Mouse (Mus musculus): ENCODE data around the gene Hebp1. TPM values are rescaled to one million over a fixed set of nuclear protein-coding genes. Genes with fewer than 3 reads are reported as not detected.

The Hebp1 gene
- polyA plus RNA-seq, 1 experiment = 28.7 TPM

- no peak for TF ChIP-seq CTCF (IDR thresholded peaks at IDR 0.05; ENCODE audit: low read depth, low read length)
- TF ChIP-seq POLR2A (IDR thresholded peaks at IDR 0.05; ENCODE audit: borderline replicate concordance, low read depth, low read length) = no peak
- H3K4me3 ChIP-seq (ENCODE audit: insufficient read depth, low read length) = no peak overlapping the region
- peaks cover 28% of the 10 kb centered on the region for H3K4me1 ChIP-seq (ENCODE audit: control insufficient read depth, insufficient read depth, low read length)
- no peak overlapping the region for H3K27ac ChIP-seq (ENCODE audit: insufficient read depth, low read depth, low read length)
Observed at GRCm38 (mm10) chr6:135156597-135156996, 41.2 kb downstream of the Hebp1 start.

- no peak overlapping the region for H3K4me3 ChIP-seq (ENCODE audit: insufficient read depth, low read length)
- peaks cover 18% of the 10 kb centered on the region for H3K4me1 ChIP-seq (ENCODE audit: control insufficient read depth, insufficient read depth, low read length)
- TF ChIP-seq CTCF (IDR thresholded peaks at IDR 0.05; ENCODE audit: low read depth, low read length) (no peak), POLR2A (IDR thresholded peaks at IDR 0.05; ENCODE audit: borderline replicate concordance, low read depth, low read length) (no peak)
- H3K27ac ChIP-seq (ENCODE audit: insufficient read depth, low read depth, low read length) = peak overlapping the region; percentile 38
Observed at GRCm38 (mm10) chr6:135153719-135154118, 44.1 kb downstream of the Hebp1 start.

- no peak overlapping the region for H3K4me3 ChIP-seq (ENCODE audit: insufficient read depth, low read length)
- no peak for TF ChIP-seq POLR2A (IDR thresholded peaks at IDR 0.05; ENCODE audit: borderline replicate concordance, low read depth, low read length)
- TF ChIP-seq CTCF (IDR thresholded peaks at IDR 0.05; ENCODE audit: low read depth, low read length) = peak; percentile 33; the same call in 1 of the 2 replicates
- peaks cover 10% of the 10 kb centered on the region for H3K4me1 ChIP-seq (ENCODE audit: control insufficient read depth, insufficient read depth, low read length)
- no peak overlapping the region for H3K27ac ChIP-seq (ENCODE audit: insufficient read depth, low read depth, low read length)
Observed at GRCm38 (mm10) chr6:135150311-135150710, 47.5 kb downstream of the Hebp1 start.

- no peak overlapping the region for H3K4me3 ChIP-seq (ENCODE audit: insufficient read depth, low read length)
- peaks cover 8% of the 10 kb centered on the region for H3K4me1 ChIP-seq (ENCODE audit: control insufficient read depth, insufficient read depth, low read length)
- TF ChIP-seq POLR2A (IDR thresholded peaks at IDR 0.05; ENCODE audit: borderline replicate concordance, low read depth, low read length) = no peak
- no peak overlapping the region for H3K27ac ChIP-seq (ENCODE audit: insufficient read depth, low read depth, low read length)
Observed at GRCm38 (mm10) chr6:135149722-135150121, 48.1 kb downstream of the Hebp1 start.

GRCm38 (mm10) chr6:135149175-135149574 lies 48.6 kb downstream of the Hebp1 start:
- Histone ChIP-seq H3K4me1 (ENCODE audit: control insufficient read depth, insufficient read depth, low read length) (peaks cover 4% of the 10 kb centered on the region), H3K27ac (ENCODE audit: insufficient read depth, low read depth, low read length) (no peak overlapping the region), H3K4me3 (ENCODE audit: insufficient read depth, low read length) (no peak overlapping the region)
- TF ChIP-seq POLR2A (IDR thresholded peaks at IDR 0.05; ENCODE audit: borderline replicate concordance, low read depth, low read length) = no peak
- TF ChIP-seq CTCF (IDR thresholded peaks at IDR 0.05; ENCODE audit: low read depth, low read length) = no peak

- H3K27ac ChIP-seq (ENCODE audit: insufficient read depth, low read depth, low read length) = no peak overlapping the region
- peak; percentile 64 for TF ChIP-seq CTCF (IDR thresholded peaks at IDR 0.05; ENCODE audit: low read depth, low read length)
- no peak for TF ChIP-seq POLR2A (IDR thresholded peaks at IDR 0.05; ENCODE audit: borderline replicate concordance, low read depth, low read length)
- no peaks in the 10 kb centered on the region for H3K4me1 ChIP-seq (ENCODE audit: control insufficient read depth, insufficient read depth, low read length)
- no peak overlapping the region for H3K4me3 ChIP-seq (ENCODE audit: insufficient read depth, low read length)
Observed at GRCm38 (mm10) chr6:135148506-135148905, 49.3 kb downstream of the Hebp1 start.

GRCm38 (mm10) chr6:135145976-135146375 lies 51.8 kb downstream of the Hebp1 start:
- no peak for TF ChIP-seq CTCF (IDR thresholded peaks at IDR 0.05; ENCODE audit: low read depth, low read length)
- TF ChIP-seq POLR2A (IDR thresholded peaks at IDR 0.05; ENCODE audit: borderline replicate concordance, low read depth, low read length) = no peak
- no peaks in the 10 kb centered on the region for H3K4me1 ChIP-seq (ENCODE audit: control insufficient read depth, insufficient read depth, low read length)
- no peak overlapping the region for H3K4me3 ChIP-seq (ENCODE audit: insufficient read depth, low read length)
- no peak overlapping the region for H3K27ac ChIP-seq (ENCODE audit: insufficient read depth, low read depth, low read length)

GRCm38 (mm10) chr6:135144516-135144915 lies 53.3 kb downstream of the Hebp1 start:
- no peak overlapping the region for H3K4me3 ChIP-seq (ENCODE audit: insufficient read depth, low read length)
- TF ChIP-seq POLR2A (IDR thresholded peaks at IDR 0.05; ENCODE audit: borderline replicate concordance, low read depth, low read length) (no peak), CTCF (IDR thresholded peaks at IDR 0.05; ENCODE audit: low read depth, low read length) (no peak)
- H3K4me1 ChIP-seq (ENCODE audit: control insufficient read depth, insufficient read depth, low read length) = no peaks in the 10 kb centered on the region
- no peak overlapping the region for H3K27ac ChIP-seq (ENCODE audit: insufficient read depth, low read depth, low read length)

GRCm38 (mm10) chr6:135143151-135143550 lies 54.7 kb downstream of the Hebp1 start:
- TF ChIP-seq CTCF (IDR thresholded peaks at IDR 0.05; ENCODE audit: low read depth, low read length) = no peak
- no peak for TF ChIP-seq POLR2A (IDR thresholded peaks at IDR 0.05; ENCODE audit: borderline replicate concordance, low read depth, low read length)
- H3K27ac ChIP-seq (ENCODE audit: insufficient read depth, low read depth, low read length) = no peak overlapping the region
- no peaks in the 10 kb centered on the region; the same call in 1 of the 2 replicates for H3K4me1 ChIP-seq (ENCODE audit: control insufficient read depth, insufficient read depth, low read length)
- H3K4me3 ChIP-seq (ENCODE audit: insufficient read depth, low read length) = no peak overlapping the region

- TF ChIP-seq POLR2A (IDR thresholded peaks at IDR 0.05; ENCODE audit: borderline replicate concordance, low read depth, low read length) = no peak
- TF ChIP-seq CTCF (IDR thresholded peaks at IDR 0.05; ENCODE audit: low read depth, low read length) = no peak
- Histone ChIP-seq H3K4me1 (ENCODE audit: control insufficient read depth, insufficient read depth, low read length) (peaks cover 4% of the 10 kb centered on the region; the same call in 1 of the 2 replicates), H3K4me3 (ENCODE audit: insufficient read depth, low read length) (no peak overlapping the region), H3K27ac (ENCODE audit: insufficient read depth, low read depth, low read length) (no peak overlapping the region)
Observed at GRCm38 (mm10) chr6:135141451-135142147, 56.2 kb downstream of the Hebp1 start.

Measured in bone marrow macrophage, adult 2 months (primary cell).